In the genomic region with DNA sequence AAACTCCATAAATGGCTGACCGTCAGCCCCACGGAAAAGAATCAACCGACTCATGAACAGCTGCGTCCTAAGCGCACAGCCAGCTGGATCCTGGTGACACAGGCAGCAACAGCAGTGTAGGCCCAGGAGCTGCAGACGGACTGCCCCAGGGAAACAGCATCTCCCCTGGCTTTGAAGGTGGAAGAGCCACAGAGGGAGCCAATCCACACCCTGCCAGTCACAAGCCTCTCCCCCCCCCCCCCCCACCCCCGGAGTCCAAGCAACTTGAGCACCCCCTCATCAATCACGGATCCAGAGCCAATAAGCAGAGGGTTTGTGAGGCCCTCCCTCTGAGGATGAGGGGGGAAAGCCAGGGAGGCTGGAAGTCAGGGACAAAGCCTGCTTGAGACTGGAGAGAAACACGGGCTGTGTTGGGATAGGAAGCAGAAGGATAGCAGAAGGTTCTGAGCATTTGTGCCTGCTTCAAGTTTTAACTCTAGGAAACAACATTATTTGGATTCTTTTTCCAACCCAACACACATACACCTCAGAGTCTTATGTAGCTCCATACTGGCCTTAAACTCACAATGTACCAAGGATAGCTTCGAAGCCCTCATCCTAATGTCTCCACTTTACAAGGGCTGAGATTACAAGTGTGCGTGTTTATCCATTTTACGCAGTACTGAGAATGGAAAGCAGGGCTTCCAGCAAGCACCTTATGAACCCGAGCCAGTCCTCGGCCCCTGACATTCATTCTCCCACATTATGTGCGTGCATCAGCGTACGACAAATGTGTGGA, we compare ENCODE assay signal across 11 mouse cellular contexts. TPM values are rescaled to one million over a fixed set of nuclear protein-coding genes. Genes with fewer than 3 reads are reported as not detected.
DNase-seq lines count a peak whose midpoint lies in the region; ATAC-seq and TF ChIP-seq lines count a peak whose summit lies in the region.
"Had no signal": no experiment of that assay in that cellular context is flagged by ENCODE, and none has a peak within 500 bp of the region (broad histone marks: within the 10 kb centered on the region; RNA-seq: fewer than 3 reads in every experiment).

No protein-coding gene starts in this region.

- TF ChIP-seq EP300 in stomach, postnatal 0 days (optimal IDR thresholded peaks at IDR 0.05): no peak
- TF ChIP-seq EP300 in lung, postnatal 0 days (IDR thresholded peaks at IDR 0.05): no peak

- no peaks in the 10 kb centered on the region for H3K9me3 ChIP-seq in stomach, embryonic 14.5 days (ENCODE audit: control insufficient read depth, low read depth, low read length)
- H3K9me3 ChIP-seq in stomach, postnatal 0 days (ENCODE audit: control insufficient read depth, low read length): no peaks in the 10 kb centered on the region
- H3K9me3 ChIP-seq in limb, embryonic 15.5 days: no peaks in the 10 kb centered on the region
- H3K9me3 ChIP-seq in lung, postnatal 0 days (ENCODE audit: low read length): no peaks in the 10 kb centered on the region

- no peak overlapping the region; the same call in 1 of the 2 replicates for H3K9ac ChIP-seq in stomach, embryonic 14.5 days (replicated peaks; ENCODE audit: low read depth, low read length)
- H3K9ac ChIP-seq in stomach, postnatal 0 days (ENCODE audit: low read length): no peak overlapping the region
- no peak overlapping the region for H3K9ac ChIP-seq in limb, embryonic 15.5 days
- no peak overlapping the region for H3K9ac ChIP-seq in lung, postnatal 0 days (replicated peaks; ENCODE audit: low read depth)

- no peak for DNase-seq in stomach, postnatal 0 days (ENCODE audit: low spot score)
- peak; percentile 58 for DNase-seq in heart, adult 9 months (ENCODE audit: low spot score in 2 of 2)
- no peak for DNase-seq in liver
- DNase-seq in lung, postnatal 10 days: no peak
- DNase-seq in lung, postnatal 0 days (ENCODE audit: low spot score): no peak
- DNase-seq: adrenal gland, postnatal 14 days; kidney, adult 2 months had no signal

- no peak overlapping the region for H3K4me3 ChIP-seq in stomach, embryonic 14.5 days (ENCODE audit: low read depth, low read length)
- H3K4me3 ChIP-seq in stomach, postnatal 0 days (ENCODE audit: low read depth, low read length): no peak overlapping the region
- H3K4me3 ChIP-seq in limb, embryonic 15.5 days: no peak overlapping the region
- H3K4me3 ChIP-seq in lung, postnatal 0 days (ENCODE audit: low read depth, low read length): no peak overlapping the region
- H3K4me3 ChIP-seq: erythroblast, embryonic 14.5 days had no signal

- H3K27me3 ChIP-seq in stomach, embryonic 14.5 days (ENCODE audit: control insufficient read depth, insufficient read depth, low read length): no peaks in the 10 kb centered on the region
- H3K27me3 ChIP-seq in stomach, postnatal 0 days (ENCODE audit: control insufficient read depth, insufficient read depth, low read length): no peaks in the 10 kb centered on the region
- H3K27me3 ChIP-seq in limb, embryonic 15.5 days: no peaks in the 10 kb centered on the region
- H3K27me3 ChIP-seq in lung, postnatal 0 days (replicated peaks; ENCODE audit: insufficient read depth, low read length): no peaks in the 10 kb centered on the region

- no peak for TF ChIP-seq CTCF in stomach, postnatal 0 days (IDR thresholded peaks at IDR 0.05; ENCODE audit: low read depth)
- TF ChIP-seq CTCF in lung, postnatal 0 days (IDR thresholded peaks at IDR 0.05): no peak

- no peak overlapping the region for H3K4me2 ChIP-seq in stomach, embryonic 14.5 days (replicated peaks; ENCODE audit: low read depth, low read length)
- H3K4me2 ChIP-seq in stomach, postnatal 0 days (replicated peaks; ENCODE audit: low read depth): no peak overlapping the region
- H3K4me2 ChIP-seq in limb, embryonic 15.5 days: no peak overlapping the region
- no peak overlapping the region for H3K4me2 ChIP-seq in lung, postnatal 0 days (replicated peaks; ENCODE audit: low read depth, low read length)

- H3K4me1 ChIP-seq in stomach, embryonic 14.5 days (ENCODE audit: control insufficient read depth, insufficient read depth, low read length): no peaks in the 10 kb centered on the region
- H3K4me1 ChIP-seq in stomach, postnatal 0 days (replicated peaks; ENCODE audit: control insufficient read depth, insufficient read depth): no peaks in the 10 kb centered on the region; the same call in 1 of the 2 replicates
- H3K4me1 ChIP-seq in limb, embryonic 15.5 days: peaks cover 9% of the 10 kb centered on the region; the same call in 1 of the 2 replicates
- no peaks in the 10 kb centered on the region for H3K4me1 ChIP-seq in lung, postnatal 0 days (ENCODE audit: insufficient read depth, low read depth, low read length)

- ATAC-seq in stomach, embryonic 14.5 days (ENCODE audit: insufficient number of reproducible peaks, insufficient read depth, low FRiP score, low read depth): 0 out of 2 replicates have a peak, but pooled peaks have one; percentile 58
- ATAC-seq in stomach, postnatal 0 days (ENCODE audit: low FRiP score, low TSS enrichment): no peak
- ATAC-seq in limb, embryonic 15.5 days (ENCODE audit: insufficient number of reproducible peaks, low FRiP score, low TSS enrichment, low read depth): peak; percentile 67; the same call in 1 of the 2 replicates
- no peak for ATAC-seq in lung, postnatal 0 days
- no peak for ATAC-seq in activated CD4-positive, CD25-positive, alpha-beta regulatory T cell, adult 4 months

- H3K27ac ChIP-seq in stomach, embryonic 14.5 days (ENCODE audit: low read length): no peak overlapping the region
- H3K27ac ChIP-seq in stomach, postnatal 0 days (replicated peaks): no peak overlapping the region
- H3K27ac ChIP-seq in limb, embryonic 15.5 days: no peak overlapping the region
- no peak overlapping the region for H3K27ac ChIP-seq in lung, postnatal 0 days (ENCODE audit: low read length)

- no peaks in the 10 kb centered on the region for H3K36me3 ChIP-seq in stomach, embryonic 14.5 days (ENCODE audit: control insufficient read depth, insufficient read depth, low read length)
- H3K36me3 ChIP-seq in stomach, postnatal 0 days (ENCODE audit: control insufficient read depth, insufficient read depth, low read length): no peaks in the 10 kb centered on the region
- no peaks in the 10 kb centered on the region for H3K36me3 ChIP-seq in limb, embryonic 15.5 days
- no peaks in the 10 kb centered on the region for H3K36me3 ChIP-seq in lung, postnatal 0 days (ENCODE audit: insufficient read depth, low read length)

- 49% methylated on average over 17 of the region's 17 CpGs for WGBS in stomach, embryonic 14.5 days
- WGBS in stomach, postnatal 0 days: 56% methylated on average over 17 of the region's 17 CpGs
- WGBS in limb, embryonic 15.5 days: 42% methylated on average over 17 of the region's 17 CpGs
- WGBS in lung, postnatal 0 days: 55% methylated on average over 16 of the region's 17 CpGs

RNA-seq across cellular contexts. Expression of gene Ccdc81, which starts 46.8 kb away (rescaled TPM):
- 0.20 TPM in 1 of 2 replicates, not detected in the other for polyA plus RNA-seq in stomach, embryonic 14.5 days (2014; fragmentation: Nextera tagmentation; extraction: Ambion mirVana)
- polyA plus RNA-seq in stomach, postnatal 0 days (2015; fragmentation: Nextera tagmentation; extraction: Ambion mirVana): 0.04 and 0.05 TPM in 2 replicates
- polyA plus RNA-seq in limb, embryonic 15.5 days (2015; fragmentation: Nextera tagmentation; extraction: Ambion mirVana): 0.07 and 0.09 TPM in 2 replicates
- polyA plus RNA-seq in lung, postnatal 0 days (2015; fragmentation: Nextera tagmentation; extraction: Ambion mirVana): 1.2 and 1.4 TPM in 2 replicates
- not detected for polyA plus RNA-seq in activated CD4-positive, CD25-positive, alpha-beta regulatory T cell, adult 4 months (2017; shearing (Covaris generic))
- polyA plus RNA-seq: erythroblast, embryonic 14.5 days; kidney, adult 2 months had no signal

Comparison
In these comparisons a context has a peak if more than half of its experiments do, and no peak if none do; other contexts are left out.
1. ATAC-seq: peak in stomach, embryonic 14.5 days (single experiment) and limb, embryonic 15.5 days (single experiment); none in stomach, postnatal 0 days (single experiment), lung, postnatal 0 days (single experiment) and activated CD4-positive, CD25-positive, alpha-beta regulatory T cell, adult 4 months (single experiment).
2. DNase-seq: peak in heart, adult 9 months (2 of 2); none in stomach, postnatal 0 days (single experiment), liver (single experiment), lung, postnatal 10 days (single experiment) and lung, postnatal 0 days (single experiment).